Mouse (Mus musculus): ENCODE results near the gene Cfap74. TPM values are rescaled to one million over a fixed set of nuclear protein-coding genes. Genes with fewer than 3 reads are reported as not detected.

The Cfap74 gene
- 0.04 and 0.09 TPM in 2 replicates for polyA plus RNA-seq (2012; ENCODE audit: low replicate concordance)

GRCm38 (mm10) chr4:155409058-155409776, at the start of gene Cfap74:
Gene Cfap74 (plus strand): TSS chr4:155409190.

DNA sequence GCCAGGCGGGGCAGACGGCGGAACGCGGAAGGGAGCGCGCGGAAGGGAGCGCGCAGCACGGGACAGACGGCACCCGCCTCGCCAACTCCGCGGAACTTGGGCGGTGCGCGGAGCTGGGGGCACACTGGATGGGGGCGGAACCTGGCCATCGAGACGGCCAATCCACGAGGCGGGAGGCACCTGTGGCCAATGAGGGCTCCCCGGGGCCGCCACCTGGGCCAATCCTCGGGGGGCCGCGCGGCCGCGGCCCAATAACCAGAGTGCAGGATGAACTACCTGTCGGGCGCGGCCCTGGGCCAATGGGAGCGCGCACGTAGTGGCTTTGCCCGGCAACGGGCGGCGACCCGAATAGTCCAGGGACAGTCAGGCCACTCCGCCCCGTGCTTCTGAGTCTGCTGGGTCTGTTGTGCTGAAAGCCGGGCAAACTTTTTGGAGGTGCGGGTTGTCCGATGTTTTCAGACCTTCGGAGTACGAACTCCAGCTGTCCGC, 47.6 kb upstream of the Cfap74 start, which contains the start of gene Prkcz:
TSS of gene Prkcz (minus strand) at position 59 of the 489 bp plus-strand sequence.

GRCm38 (mm10) chr4:155397511-155398221, 11.3 kb upstream of the Cfap74 start, which contains the start of gene Gabrd:
Gene Gabrd (minus strand): TSS chr4:155398112.

DNA sequence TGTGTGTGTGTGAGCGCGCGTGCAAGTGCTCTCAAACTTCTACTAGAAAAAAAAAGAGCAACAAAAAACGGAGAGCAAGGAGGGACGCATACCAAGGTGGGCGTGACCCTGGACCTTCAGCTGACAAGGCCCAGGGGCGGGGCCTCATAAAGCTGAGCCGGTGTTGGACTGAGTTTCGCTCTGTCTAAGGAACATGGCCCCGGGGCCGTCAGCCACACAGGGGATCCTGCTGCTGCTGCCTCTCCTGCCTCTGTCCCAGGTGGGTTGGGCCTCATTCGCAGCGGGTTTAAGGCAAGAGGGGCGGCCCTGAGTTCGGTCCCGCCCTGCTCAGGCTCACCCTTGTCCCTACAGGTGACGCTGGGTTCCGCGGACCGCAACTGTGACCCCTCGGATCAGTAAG, 60.0 kb downstream of the Cfap74 start, which contains the start of gene Tmem52:
TSS of gene Tmem52 (plus strand) at position 163 of the 400 bp plus-strand sequence.

GRCm38 (mm10) chr4:155490990-155491504, 82.1 kb downstream of the Cfap74 start, which contains the start of gene Gnb1:
Gene Gnb1 (plus strand): TSS chr4:155491361.

Other genes starting within 250 kb of the Cfap74 start
- gene Ski, start 186.6 kb upstream of the Cfap74 start, polyA plus RNA-seq (2012; ENCODE audit: low replicate concordance), result 73.7 and 107 TPM in 2 replicates
- gene Faap20, start 159.4 kb upstream of the Cfap74 start, polyA plus RNA-seq (2012; ENCODE audit: low replicate concordance), result 37.0 and 42.7 TPM in 2 replicates
- gene Prkcz, start 47.8 kb upstream of the Cfap74 start, polyA plus RNA-seq (2012; ENCODE audit: low replicate concordance), result 4.6 and 20.1 TPM in 2 replicates
- not detected in 2 replicates for gene Gabrd, start 11.1 kb upstream of the Cfap74 start, polyA plus RNA-seq (2012; ENCODE audit: low replicate concordance)
- not detected in 2 replicates for gene Tmem52, start 59.9 kb downstream of the Cfap74 start, polyA plus RNA-seq (2012; ENCODE audit: low replicate concordance)
- 34.3 and 52.5 TPM in 2 replicates for gene Gnb1, start 82.2 kb downstream of the Cfap74 start, polyA plus RNA-seq (2012; ENCODE audit: low replicate concordance)
- gene Nadk, start 153.2 kb downstream of the Cfap74 start, polyA plus RNA-seq (2012; ENCODE audit: low replicate concordance), result 91.7 and 105 TPM in 2 replicates
- gene Slc35e2, start 192.2 kb downstream of the Cfap74 start, polyA plus RNA-seq (2012; ENCODE audit: low replicate concordance), result 2.0 and 2.4 TPM in 2 replicates
- 86.9 and 98.8 TPM in 2 replicates for gene Cdk11b, start 215.7 kb downstream of the Cfap74 start, polyA plus RNA-seq (2012; ENCODE audit: low replicate concordance)
- gene Gm10563, start 236.2 kb downstream of the Cfap74 start, polyA plus RNA-seq (2012; ENCODE audit: low replicate concordance), result not detected in 2 replicates
- 1.5 and 2.2 TPM in 2 replicates for gene Mmp23, start 244.2 kb downstream of the Cfap74 start, polyA plus RNA-seq (2012; ENCODE audit: low replicate concordance)

Data from hematopoietic multipotent progenitor cell, adult 10-12 weeks (in vitro differentiated cells).